Mouse (Mus musculus) embryonic facial prominence, embryonic 11.5 days (tissue): ENCODE measurements at regions not wholly inside any gene's neighbourhood (a gene's known extent, or its start where the extent isn't known, plus 50 kb on each side); places are given as distances from the start of the nearest gene placed in this dataset.

ENCODE experiments used
- ATAC-seq: fragments of 200-750 bp; cut with Nextera tagmentation; replicated peaks from 2 replicates; pipeline ENCODE4 v1.8.0; 2017; ENCODE audit warnings: low read depth; ENCODE audit not compliant: insufficient number of reproducible peaks, low FRiP score, low TSS enrichment
- DNase-seq: peaks from one replicate; pipeline ENCODE4 v3.0.0-alpha.2; 2015; ENCODE audit warnings: low spot score
- H3K27ac ChIP-seq: fragments of 300-500 bp; sonication (generic); replicated peaks from 2 replicates; pipeline ENCODE4 v1.5.1; 2014; ENCODE audit warnings: mild to moderate bottlenecking, low read depth, low read length, control low read depth
- H3K27me3 ChIP-seq: fragments of 300-500 bp; sonication (generic); 2 replicates; pipeline ENCODE4 v1.6.1; 2014; ENCODE audit warnings: mild to moderate bottlenecking, low read length, moderate library complexity, mixed read lengths; ENCODE audit not compliant: control insufficient read depth, insufficient read depth
- H3K36me3 ChIP-seq: fragments of 300-500 bp; sonication (generic); replicated peaks from 2 replicates; pipeline ENCODE4 v1.6.1; 2014; ENCODE audit warnings: low read depth, mild to moderate bottlenecking, low read length, moderate library complexity, mixed read lengths; ENCODE audit not compliant: control insufficient read depth, insufficient read depth
- H3K4me1 ChIP-seq: fragments of 300-500 bp; sonication (generic); 2 replicates; pipeline ENCODE4 v1.6.1; 2014; ENCODE audit warnings: low read length, mixed read lengths; ENCODE audit not compliant: control insufficient read depth, insufficient read depth
- H3K4me2 ChIP-seq: fragments of 300-500 bp; sonication (generic); 2 replicates; pipeline ENCODE4 v1.6.1; 2014; ENCODE audit warnings: low read depth, mild to moderate bottlenecking, control low read depth, low read length, moderate library complexity
- H3K4me3 ChIP-seq: fragments of 300-500 bp; sonication (generic); 2 replicates; pipeline ENCODE4 v1.5.1; 2014; ENCODE audit warnings: low read depth, low read length, control low read depth
- H3K9ac ChIP-seq: fragments of 300-500 bp; sonication (generic); replicated peaks from 2 replicates; pipeline ENCODE4 v1.6.1; 2014; ENCODE audit warnings: mild to moderate bottlenecking, control low read depth, low read length
- H3K9me3 ChIP-seq: fragments of 300-500 bp; sonication (generic); replicated peaks from 2 replicates; pipeline ENCODE4 v1.6.1; 2016; ENCODE audit warnings: mild to moderate bottlenecking, low read length, inconsistent platforms, mixed read lengths; ENCODE audit not compliant: control insufficient read depth
- WGBS: fragments of 180-500 bp; shearing (Covaris S2); extraction: QIAGEN DNeasy Blood & Tissue Kit; methylation state at CpG from one replicate; pipeline ENCODE4 v1.1.7; 2014; 5-methylcytosine and 5-hydroxymethylcytosine counted together

- no peak for DNase-seq
- no peaks in the 10 kb centered on the region for H3K9me3 ChIP-seq
- no peak overlapping the region for H3K27ac ChIP-seq
- no peaks in the 10 kb centered on the region for H3K36me3 ChIP-seq
- no peaks in the 10 kb centered on the region for H3K27me3 ChIP-seq
- no peak for ATAC-seq
- no peak overlapping the region for H3K4me3 ChIP-seq
- no peaks in the 10 kb centered on the region for H3K4me1 ChIP-seq
- H3K4me2 ChIP-seq = no peak overlapping the region
- no peak overlapping the region for H3K9ac ChIP-seq
- 67% methylated on average over 1 of the region's 1 CpGs for WGBS
Observed at GRCm38 (mm10) chr14:101067082-101067481, 133.0 kb downstream of the Prr30 start.

GRCm38 (mm10) chr14:101056874-101057273 lies 143.3 kb downstream of the Prr30 start:
- no peak overlapping the region for H3K27ac ChIP-seq
- DNase-seq = no peak
- H3K4me1 ChIP-seq = no peaks in the 10 kb centered on the region
- H3K4me2 ChIP-seq = no peak overlapping the region
- 89% methylated on average over 2 of the region's 2 CpGs for WGBS
- no peak overlapping the region for H3K4me3 ChIP-seq
- no peaks in the 10 kb centered on the region for H3K9me3 ChIP-seq
- no peak for ATAC-seq
- no peaks in the 10 kb centered on the region for H3K36me3 ChIP-seq
- no peaks in the 10 kb centered on the region for H3K27me3 ChIP-seq
- H3K9ac ChIP-seq = no peak overlapping the region

DNA sequence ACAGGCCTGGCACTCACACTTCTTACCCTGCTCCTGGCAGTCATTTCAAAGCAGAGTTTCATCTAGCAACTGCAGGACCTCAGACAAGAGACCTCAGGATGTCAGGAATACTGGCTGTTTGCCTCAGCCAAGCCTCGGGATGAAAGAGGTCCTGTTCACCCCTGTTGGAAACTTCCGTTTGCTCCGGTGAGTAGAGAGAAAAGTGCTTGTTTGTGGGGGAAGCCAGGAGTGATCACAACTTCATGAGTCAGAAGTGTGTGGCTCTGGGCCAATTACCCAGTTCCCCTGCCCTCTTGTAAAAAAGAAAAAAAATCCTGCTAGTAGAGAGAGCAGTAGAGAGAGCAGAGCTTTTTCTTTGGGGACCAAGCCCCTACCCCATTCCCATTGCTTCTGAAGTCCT lies 144.2 kb downstream of the Prr30 start:
- ATAC-seq (no peak), DNase-seq (no peak)
- Histone ChIP-seq H3K9ac (no peak overlapping the region), H3K4me2 (no peak overlapping the region), H3K27me3 (no peaks in the 10 kb centered on the region), H3K4me1 (no peaks in the 10 kb centered on the region), H3K27ac (no peak overlapping the region), H3K4me3 (no peak overlapping the region), H3K9me3 (no peaks in the 10 kb centered on the region), H3K36me3 (no peaks in the 10 kb centered on the region)
- 24% methylated on average over 3 of the region's 3 CpGs for WGBS

- H3K9ac ChIP-seq = no peak overlapping the region
- WGBS = 83% methylated on average over 4 of the region's 4 CpGs
- DNase-seq (no peak), ATAC-seq (no peak)
- no peak overlapping the region for H3K27ac ChIP-seq
- H3K4me1 ChIP-seq = no peaks in the 10 kb centered on the region
- no peaks in the 10 kb centered on the region for H3K27me3 ChIP-seq
- no peak overlapping the region for H3K4me2 ChIP-seq
- no peaks in the 10 kb centered on the region for H3K9me3 ChIP-seq
- H3K4me3 ChIP-seq = no peak overlapping the region
- H3K36me3 ChIP-seq = no peaks in the 10 kb centered on the region
Observed at GRCm38 (mm10) chr14:101054786-101055185, 145.3 kb downstream of the Prr30 start.

DNA sequence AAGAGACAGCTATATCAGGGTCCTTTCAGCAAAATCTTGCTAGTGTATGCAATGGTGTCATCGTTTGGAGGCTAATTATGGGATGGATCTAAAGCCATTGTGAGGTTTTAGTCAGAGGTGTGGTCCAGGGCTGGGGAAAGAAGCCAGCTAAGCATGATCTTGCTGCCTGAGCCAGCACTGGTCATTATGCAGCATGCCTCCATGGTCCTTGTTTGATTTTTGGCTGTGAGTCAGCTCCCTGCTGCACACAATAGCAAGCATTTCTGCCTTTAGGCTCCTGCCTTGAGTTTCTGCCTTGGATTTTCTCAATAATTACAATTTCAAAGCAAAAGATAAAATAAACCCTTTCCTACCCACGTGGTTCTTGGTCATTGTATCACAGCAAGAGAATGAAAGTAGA lies 147.4 kb downstream of the Prr30 start:
- H3K4me3 ChIP-seq = no peak overlapping the region
- ATAC-seq (no peak), DNase-seq (no peak)
- no peaks in the 10 kb centered on the region for H3K36me3 ChIP-seq
- H3K27ac ChIP-seq = no peak overlapping the region
- no peak overlapping the region for H3K9ac ChIP-seq
- no peak overlapping the region for H3K4me2 ChIP-seq
- no peaks in the 10 kb centered on the region for H3K9me3 ChIP-seq
- H3K27me3 ChIP-seq = no peaks in the 10 kb centered on the region
- no peaks in the 10 kb centered on the region for H3K4me1 ChIP-seq
- WGBS = 77% methylated on average over 2 of the region's 2 CpGs

DNA sequence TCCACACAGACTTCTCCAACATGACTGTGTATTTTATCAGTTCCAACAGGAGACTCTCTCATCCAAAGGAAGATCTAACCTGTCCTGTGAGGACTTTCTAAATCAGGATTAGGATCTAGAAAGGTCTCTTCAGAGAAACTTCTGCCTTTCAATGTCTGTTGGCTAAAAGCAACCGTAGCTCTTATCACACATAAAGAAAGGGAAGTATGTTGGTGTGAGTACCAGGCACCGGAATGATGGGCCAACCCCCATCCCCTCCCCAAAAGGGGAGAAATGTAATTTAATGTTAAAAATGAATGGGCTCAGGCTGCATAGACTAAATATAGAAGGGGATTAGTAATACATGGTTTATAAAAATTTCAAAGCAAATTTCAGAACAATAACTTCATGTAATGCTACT lies 149.9 kb downstream of the Prr30 start:
- DNase-seq (no peak), ATAC-seq (no peak)
- Histone ChIP-seq H3K9ac (no peak overlapping the region), H3K4me2 (no peak overlapping the region), H3K9me3 (no peaks in the 10 kb centered on the region), H3K27me3 (no peaks in the 10 kb centered on the region), H3K4me1 (no peaks in the 10 kb centered on the region), H3K27ac (no peak overlapping the region), H3K36me3 (no peaks in the 10 kb centered on the region), H3K4me3 (no peak overlapping the region)
- WGBS = 91% methylated on average over 2 of the region's 2 CpGs

DNA sequence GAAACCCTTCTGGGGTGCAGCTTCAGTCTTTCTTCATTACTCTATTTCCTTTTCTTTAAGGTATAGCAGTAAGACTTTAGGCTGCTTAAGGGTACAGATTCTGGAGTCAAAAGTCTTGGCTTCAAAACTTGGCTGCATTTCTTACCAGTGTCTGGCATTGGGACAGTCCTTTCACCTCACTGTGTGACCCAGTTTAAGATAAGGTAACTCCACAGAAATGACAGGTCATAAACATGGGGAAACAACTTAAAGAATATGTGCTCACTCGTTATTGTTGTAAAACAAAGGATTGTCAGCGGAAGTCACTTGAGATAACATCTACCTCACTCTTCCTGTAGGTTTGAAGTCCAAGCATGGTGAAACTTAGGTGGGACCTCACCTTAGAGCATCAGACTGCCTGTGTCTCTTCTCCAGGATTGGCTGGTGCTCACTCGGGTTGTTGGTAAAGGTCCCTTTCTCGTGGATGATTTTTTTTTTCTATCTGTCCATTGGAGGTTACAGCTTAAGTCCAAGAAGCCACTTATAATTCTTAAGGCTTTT lies 150.4 kb downstream of the Prr30 start:
- Histone ChIP-seq H3K27me3 (no peaks in the 10 kb centered on the region), H3K27ac (no peak overlapping the region), H3K4me3 (no peak overlapping the region), H3K9me3 (no peaks in the 10 kb centered on the region), H3K9ac (no peak overlapping the region), H3K4me1 (no peaks in the 10 kb centered on the region), H3K36me3 (no peaks in the 10 kb centered on the region), H3K4me2 (no peak overlapping the region)
- ATAC-seq = no peak
- no peak for DNase-seq
- WGBS = 86% methylated on average over 4 of the region's 4 CpGs

- Histone ChIP-seq H3K4me2 (no peak overlapping the region), H3K36me3 (no peaks in the 10 kb centered on the region), H3K27ac (no peak overlapping the region), H3K4me3 (no peak overlapping the region), H3K9me3 (no peaks in the 10 kb centered on the region), H3K4me1 (no peaks in the 10 kb centered on the region), H3K9ac (no peak overlapping the region), H3K27me3 (no peaks in the 10 kb centered on the region)
- DNase-seq (no peak), ATAC-seq (no peak)
- 75% methylated on average over 4 of the region's 4 CpGs for WGBS
Observed at GRCm38 (mm10) chr14:101043494-101043893, 156.6 kb downstream of the Prr30 start.
